Mouse (Mus musculus) heart, postnatal 0 days (tissue): Measurements from ENCODE around the gene Plaur.

Experiments used
- CTCF ChIP-seq: IDR thresholded peaks from 2 replicates; pipeline ENCODE4 v1.5.1; 2016; ENCODE audit warnings: antibody characterized with exemption, control low read depth, low read depth
- EP300 ChIP-seq: IDR thresholded peaks from 2 replicates; pipeline ENCODE4 v1.6.1; 2016; ENCODE audit warnings: antibody characterized with exemption, low read depth

- TF ChIP-seq EP300 = 0 out of 2 replicates have a peak, but pooled peaks have one; percentile 7
- TF ChIP-seq CTCF = no peak
Measured at GRCm38 (mm10) chr7:24507726-24508114, 45.4 kb downstream of the Plaur start.
